Comparison of ENCODE assay signal across 25 mouse cellular contexts in the genomic region with DNA sequence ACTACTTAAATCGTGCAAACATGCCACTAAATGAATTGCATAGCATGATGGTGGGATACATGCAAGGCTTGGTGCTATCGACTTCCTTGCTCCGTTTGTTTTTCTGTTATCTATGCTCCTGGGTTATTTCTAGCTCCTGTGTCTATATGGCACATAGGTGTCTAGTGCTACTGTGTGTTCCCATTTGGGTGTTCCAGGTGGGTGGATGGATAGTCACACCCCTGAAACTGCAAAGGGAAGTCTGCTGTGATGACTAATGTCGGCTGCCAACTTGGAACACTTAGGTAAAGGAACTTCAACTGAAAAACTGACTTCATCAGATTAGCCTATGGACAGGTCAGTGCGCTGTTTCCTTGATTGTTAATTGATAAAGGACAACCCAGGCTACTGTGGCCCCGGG. TPM values are rescaled to one million over a fixed set of nuclear protein-coding genes. Genes with fewer than 3 reads are reported as not detected.
DNase-seq lines count a peak whose midpoint lies in the region; ATAC-seq and TF ChIP-seq lines count a peak whose summit lies in the region.
"Had no signal": no experiment of that assay in that cellular context is flagged by ENCODE, and none has a peak within 500 bp of the region (broad histone marks: within the 10 kb centered on the region; RNA-seq: fewer than 3 reads in every experiment).

No protein-coding gene starts in this region.

- H3K9me3 ChIP-seq in liver, embryonic 11.5 days (ENCODE audit: control insufficient read depth, low read length): no peaks in the 10 kb centered on the region
- H3K9me3 ChIP-seq: embryonic facial prominence, embryonic 10.5 days; forebrain, embryonic 13.5 days; heart, embryonic 10.5 days; heart, embryonic 15.5 days; hindbrain, embryonic 13.5 days had no signal

- H3K4me1 ChIP-seq in liver, embryonic 11.5 days (replicated peaks; ENCODE audit: control insufficient read depth, insufficient read depth, low read length): no peaks in the 10 kb centered on the region
- H3K4me1 ChIP-seq: embryonic facial prominence, embryonic 10.5 days; forebrain, embryonic 13.5 days; heart, embryonic 10.5 days; heart, embryonic 15.5 days; hindbrain, embryonic 13.5 days had no signal

- H3K27me3 ChIP-seq in liver, embryonic 11.5 days (replicated peaks; ENCODE audit: control insufficient read depth, insufficient read depth, low read length): no peaks in the 10 kb centered on the region
- H3K27me3 ChIP-seq: forebrain, embryonic 13.5 days; heart, embryonic 15.5 days; hindbrain, embryonic 13.5 days had no signal

- no peak overlapping the region for H3K27ac ChIP-seq in left cerebral cortex, adult 2 months
- no peak overlapping the region for H3K27ac ChIP-seq in liver, embryonic 11.5 days (ENCODE audit: low read depth, low read length)
- H3K27ac ChIP-seq: embryonic facial prominence, embryonic 10.5 days; forebrain, embryonic 13.5 days; heart, embryonic 10.5 days; heart, embryonic 15.5 days; hindbrain, embryonic 13.5 days; hindbrain, postnatal 0 days had no signal

- no peak overlapping the region for H3K4me2 ChIP-seq in liver, embryonic 11.5 days
- H3K4me2 ChIP-seq: forebrain, embryonic 13.5 days; heart, embryonic 15.5 days; hindbrain, embryonic 13.5 days had no signal

- no peaks in the 10 kb centered on the region for H3K36me3 ChIP-seq in liver, embryonic 11.5 days (ENCODE audit: control insufficient read depth, insufficient read depth, low read length)
- H3K36me3 ChIP-seq: embryonic facial prominence, embryonic 10.5 days; heart, embryonic 10.5 days; heart, embryonic 15.5 days; hindbrain, embryonic 13.5 days had no signal

- H3K4me3 ChIP-seq in left cerebral cortex, adult 2 months: no peak overlapping the region
- no peak overlapping the region for H3K4me3 ChIP-seq in liver, embryonic 11.5 days (ENCODE audit: low read depth, low read length)
- H3K4me3 ChIP-seq: embryonic facial prominence, embryonic 10.5 days; forebrain, embryonic 13.5 days; heart, embryonic 10.5 days; heart, embryonic 15.5 days; hindbrain, embryonic 13.5 days had no signal

- 80% methylated on average over 6 of the region's 6 CpGs for WGBS in liver, embryonic 11.5 days

- no peak for TF ChIP-seq CTCF in left cerebral cortex, adult 2 months (IDR thresholded peaks at IDR 0.05)

- intact Hi-C loops in left cerebral cortex, adult 2 months (cut with DNase I): no loop called here
- intact Hi-C loops in left cerebral cortex, postnatal 4 days (cut with DNase I): no loop called here

- DNase-seq in frontal cortex, adult 2 months (ENCODE audit: extremely low spot score in 1 of 2, low spot score in 1 of 2): peak; percentile 11 to 51
- DNase-seq in frontal cortex, postnatal 10 days (ENCODE audit: low spot score in 2 of 2): no peak
- DNase-seq in left cerebral cortex, adult 2 months (ENCODE audit: extremely low spot score in 1 of 2, low spot score in 2 of 2): peak; percentile 15 to 24
- no peak for DNase-seq in left cerebral cortex, postnatal 4 days
- peak; percentile 35 for DNase-seq in right cerebral cortex, postnatal 25 days
- no peak for DNase-seq in right cerebral cortex, postnatal 10 days (ENCODE audit: low spot score in 2 of 2)
- DNase-seq in liver, embryonic 11.5 days (ENCODE audit: low spot score): no peak
- DNase-seq in spleen, adult 12 weeks (ENCODE audit: low spot score): no peak
- DNase-seq: adrenal gland, postnatal 10 days; cerebellum, adult 11-12 months; cerebellum, adult 9-10 months; cerebellum, postnatal 36 days; forebrain, postnatal 0 days; gastrocnemius, postnatal 36 days; heart, adult 18-20 months; heart, postnatal 14 days had no signal

- H3K9ac ChIP-seq in liver, embryonic 11.5 days (ENCODE audit: low read depth, low read length): no peak overlapping the region
- H3K9ac ChIP-seq: forebrain, embryonic 13.5 days; forebrain, postnatal 0 days; heart, embryonic 15.5 days; hindbrain, embryonic 13.5 days had no signal

- ATAC-seq in liver, embryonic 11.5 days (replicated peaks; ENCODE audit: low FRiP score): no peak
- ATAC-seq: forebrain, embryonic 13.5 days; forebrain, postnatal 0 days; hindbrain, postnatal 0 days had no signal

RNA-seq across cellular contexts. Expression of a gene that starts 36.3 kb away (rescaled TPM):
- polyA plus RNA-seq in frontal cortex, adult 2 months (2012; rRNA removed): 7.4 and 10.3 TPM in 2 replicates
- 10 to 100 TPM; 10.9 to 11.2 TPM for total RNA-seq in left cerebral cortex, adult 2 months (2021)
- 1 to 10 TPM; 4.9 to 5.3 TPM for total RNA-seq in left cerebral cortex, postnatal 4 days (2021)
- polyA plus RNA-seq in liver, embryonic 11.5 days (2014; fragmentation: Nextera tagmentation; extraction: Ambion mirVana): not detected in 2 replicates
- total RNA-seq: heart, postnatal 14 days; hematopoietic stem cell, adult 5-6 weeks; MEL had no signal
- polyA plus RNA-seq: C2C12; embryonic facial prominence, embryonic 10.5 days; heart, embryonic 10.5 days; heart, embryonic 15.5 days had no signal

Comparison
In these comparisons a context has a peak if more than half of its experiments do, and no peak if none do; other contexts are left out.
1. DNase-seq: peak in frontal cortex, adult 2 months (2 of 2), left cerebral cortex, adult 2 months (2 of 2) and right cerebral cortex, postnatal 25 days (single experiment); none in frontal cortex, postnatal 10 days (0 of 2), left cerebral cortex, postnatal 4 days (single experiment), right cerebral cortex, postnatal 10 days (0 of 2), liver, embryonic 11.5 days (single experiment) and spleen, adult 12 weeks (single experiment).